Mouse (Mus musculus): ENCODE measurements at regions not wholly inside any gene's neighbourhood (a gene's known extent, or its start where the extent isn't known, plus 50 kb on each side); places are given as distances from the start of the nearest gene placed in this dataset.
"Not testable (repeated sequence)": the region's sequence is repeated elsewhere in the genome, so short reads cannot be mapped to it uniquely, and the experiment has no call there.

DNA sequence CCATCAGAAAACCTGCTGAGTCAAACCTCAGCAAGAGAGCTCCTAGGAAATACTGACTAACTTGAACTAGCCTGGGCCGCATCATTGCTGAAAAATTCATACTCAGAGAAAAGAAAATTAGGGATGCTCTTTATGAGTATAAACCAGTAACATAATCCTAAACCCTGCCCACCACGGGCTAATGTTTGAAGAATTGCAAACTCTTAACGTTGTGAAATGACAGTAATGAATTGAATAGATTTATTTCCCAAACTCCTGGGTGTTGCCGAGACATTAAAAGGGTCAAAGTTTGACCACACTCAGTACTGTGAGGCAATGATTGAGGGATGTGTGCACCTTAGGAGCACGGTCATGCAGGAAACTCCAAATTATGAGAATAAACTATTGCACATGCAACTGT, 125.3 kb downstream of the Gipc2 start:
- DNase-seq (ENCODE audit: low read depth, low spot score), result no peak

DNA sequence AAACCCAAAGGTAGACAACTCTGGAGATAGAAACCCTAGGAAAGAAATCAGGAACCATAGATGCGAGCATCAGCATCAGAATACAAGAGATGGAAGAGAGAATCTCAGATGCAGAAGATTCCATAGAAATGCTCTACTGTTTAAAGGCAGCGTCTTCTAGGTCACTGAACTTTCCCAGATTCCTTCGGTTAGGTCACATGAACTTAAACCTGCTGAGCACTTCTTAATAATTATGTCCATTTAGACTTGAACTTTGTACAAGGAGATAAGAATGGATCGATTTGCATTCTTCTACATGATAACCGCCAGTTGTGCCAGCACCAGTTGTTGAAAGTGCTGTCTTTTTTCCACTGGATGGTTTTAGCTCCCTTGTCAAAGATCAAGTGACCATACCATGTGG, 129.2 kb downstream of the Gipc2 start:
- DNase-seq (ENCODE audit: low read depth, low spot score), result not testable (repeated sequence)

DNA sequence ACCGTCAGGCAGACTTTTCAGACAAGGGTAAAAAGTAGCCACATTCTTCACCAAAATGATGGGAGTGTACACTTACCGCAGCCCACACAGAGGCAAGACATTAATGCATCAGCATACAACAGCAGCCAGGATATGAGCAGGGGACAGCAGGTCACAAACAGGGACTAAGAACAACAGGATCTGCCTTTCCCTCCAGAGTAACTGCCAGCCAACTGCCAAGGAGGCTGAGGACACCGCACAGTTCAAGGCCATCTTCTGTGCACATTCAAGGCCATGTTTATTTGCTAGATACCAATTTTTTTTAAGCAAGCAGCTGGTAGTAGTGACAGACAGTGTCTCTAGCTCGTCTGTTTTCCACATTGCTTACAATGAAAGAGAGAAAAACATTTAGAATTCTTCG, 130.6 kb downstream of the Gipc2 start:
- no peak for DNase-seq (ENCODE audit: low read depth, low spot score)

DNA sequence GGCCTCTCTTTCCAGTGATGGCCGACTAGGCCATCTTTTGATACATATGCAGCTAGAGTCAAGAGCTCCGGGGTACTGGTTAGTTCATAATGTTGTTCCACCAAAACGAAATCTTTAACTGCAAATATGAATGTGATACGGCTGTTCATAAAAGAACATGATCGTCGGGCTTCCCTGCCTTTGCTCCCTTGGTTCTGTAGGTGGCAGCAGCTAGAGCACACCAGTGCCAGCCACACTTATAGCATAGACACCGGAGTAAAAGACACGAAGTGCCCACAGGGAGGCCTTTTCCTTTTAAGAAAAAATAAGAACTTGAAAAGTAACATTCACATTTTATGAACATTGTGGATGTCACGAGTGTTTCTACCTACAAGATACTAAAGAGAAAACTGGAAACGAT, 131.3 kb downstream of the Gipc2 start:
- DNase-seq (ENCODE audit: low read depth, low spot score), result no peak

DNA sequence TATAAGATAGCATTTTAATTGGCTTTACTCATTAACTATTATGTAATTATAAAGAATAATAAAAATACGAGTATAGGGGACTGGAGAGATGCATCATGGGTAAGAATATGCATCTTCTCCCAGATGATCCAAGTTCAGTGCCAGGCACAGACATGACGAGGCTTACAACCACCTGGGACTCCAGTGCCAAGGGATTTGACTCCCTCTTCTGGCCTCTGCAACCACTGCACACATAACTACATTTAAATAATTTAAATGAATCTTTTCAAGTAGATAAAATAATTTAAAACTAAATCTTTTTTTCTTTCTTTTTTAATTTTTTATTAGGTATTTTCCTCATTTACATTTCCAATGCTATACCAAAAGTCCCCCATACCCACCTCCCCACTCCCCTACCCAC, 131.8 kb downstream of the Gipc2 start:
- no peak for DNase-seq (ENCODE audit: low read depth, low spot score)

GRCm38 (mm10) chr3:152032663-152033318, 133.2 kb downstream of the Gipc2 start:
- DNase-seq (ENCODE audit: low read depth, low spot score), result no peak

DNA sequence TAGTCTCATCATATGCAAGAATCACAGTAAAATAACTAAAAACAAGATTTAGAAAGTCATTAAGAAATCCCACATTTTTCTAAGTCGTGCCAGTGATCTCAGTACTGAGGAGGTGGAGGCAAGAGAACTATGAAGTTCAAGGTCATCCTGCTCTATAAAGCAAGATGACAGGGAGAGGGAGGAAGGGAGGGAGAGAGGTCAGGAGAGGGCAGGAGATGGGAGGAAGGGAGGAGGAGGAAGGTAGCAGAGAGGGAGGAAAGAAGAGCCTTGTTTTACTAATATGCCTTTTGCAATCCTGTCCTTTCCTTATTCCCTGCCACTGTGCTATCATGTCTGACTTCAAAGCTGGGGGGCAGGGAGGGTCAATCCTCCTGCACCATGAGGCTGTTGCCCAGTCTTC, 137.3 kb downstream of the Gipc2 start:
- DNase-seq (ENCODE audit: low read depth, low spot score), result no peak

- no peak for DNase-seq (ENCODE audit: low read depth, low spot score)
Measured at GRCm38 (mm10) chr3:152026034-152026433, 140.0 kb downstream of the Gipc2 start.

DNA sequence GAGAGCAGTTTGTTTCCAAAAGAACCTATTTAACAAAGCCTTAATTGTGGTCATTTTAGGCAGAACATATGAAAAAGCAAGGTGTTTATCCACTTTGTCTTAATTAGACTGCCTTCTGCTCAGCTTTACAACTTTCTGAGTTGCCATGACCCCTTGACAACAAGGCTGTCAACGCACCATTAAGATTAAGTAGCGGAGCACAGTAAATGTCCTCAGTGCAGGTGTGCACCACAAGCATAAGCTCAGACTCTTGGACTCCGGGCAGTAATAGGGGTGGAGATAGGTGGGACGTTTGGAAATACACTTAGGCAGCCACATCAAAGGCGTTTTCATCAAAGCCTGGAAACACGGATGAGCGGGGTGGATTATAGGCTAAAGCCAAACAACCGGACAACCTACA, 140.9 kb downstream of the Gipc2 start:
- DNase-seq (ENCODE audit: low read depth, low spot score), result no peak

GRCm38 (mm10) chr3:152006747-152007146, 159.3 kb downstream of the Gipc2 start:
- no peak for DNase-seq (ENCODE audit: low read depth, low spot score)

DNA sequence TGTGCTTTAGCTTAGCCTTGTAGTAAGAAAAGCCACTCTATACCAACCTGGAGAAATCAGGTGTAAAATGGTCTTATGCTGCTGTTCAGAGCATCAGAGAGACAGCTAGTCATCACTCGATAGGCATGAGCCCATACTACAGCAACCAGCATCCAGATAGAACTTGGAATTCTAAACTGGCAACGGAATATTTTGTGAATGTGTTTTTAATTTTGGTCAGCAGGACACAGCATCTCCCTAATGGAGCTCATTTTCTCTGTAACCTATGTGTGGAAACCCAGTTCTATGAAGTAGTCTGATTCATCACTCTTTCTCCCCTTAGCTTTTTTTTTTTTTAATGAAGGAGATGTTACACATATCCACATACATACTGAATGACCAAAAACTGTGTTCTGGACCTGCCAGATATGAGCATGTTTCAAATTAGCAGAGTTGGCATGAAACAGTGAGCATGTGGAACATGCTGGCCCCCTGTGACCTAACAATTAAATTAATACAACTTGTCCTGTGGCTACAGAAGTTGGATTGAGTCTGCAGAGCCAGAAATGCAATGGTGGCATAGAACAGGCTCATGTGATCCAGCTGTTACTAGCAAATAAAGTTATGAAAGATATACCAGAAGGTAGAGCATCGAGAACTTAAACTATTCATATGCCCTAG, 160.5 kb downstream of the Gipc2 start:
- no peak for DNase-seq (ENCODE audit: low read depth, low spot score)

GRCm38 (mm10) chr3:152004411-152004955, 161.5 kb downstream of the Gipc2 start:
- DNase-seq (ENCODE audit: low read depth, low spot score), result no peak

- no peak for DNase-seq (ENCODE audit: low read depth, low spot score)
Measured at GRCm38 (mm10) chr3:151997534-151998107, 160.2 kb upstream of the Ptgfr start.

GRCm38 (mm10) chr3:151997111-151997510, 159.7 kb upstream of the Ptgfr start:
- no peak for DNase-seq (ENCODE audit: low read depth, low spot score)

GRCm38 (mm10) chr3:151988221-151988620, 150.8 kb upstream of the Ptgfr start:
- no peak for DNase-seq (ENCODE audit: low read depth, low spot score)

- DNase-seq (ENCODE audit: low read depth, low spot score), result no peak
Measured at GRCm38 (mm10) chr3:151978136-151978535, 140.7 kb upstream of the Ptgfr start.

- DNase-seq (ENCODE audit: low read depth, low spot score), result no peak
Measured at GRCm38 (mm10) chr3:151977651-151978050, 140.2 kb upstream of the Ptgfr start.

- DNase-seq (ENCODE audit: low read depth, low spot score), result no peak
Measured at GRCm38 (mm10) chr3:151949865-151950264, 112.4 kb upstream of the Ptgfr start.

- no peak for DNase-seq (ENCODE audit: low read depth, low spot score)
Measured at GRCm38 (mm10) chr3:151948015-151948645, 110.7 kb upstream of the Ptgfr start.

GRCm38 (mm10) chr3:151945916-151946315, 108.5 kb upstream of the Ptgfr start:
- no peak for DNase-seq (ENCODE audit: low read depth, low spot score)

- no peak for DNase-seq (ENCODE audit: low read depth, low spot score)
Measured at GRCm38 (mm10) chr3:151943542-151943941, 106.1 kb upstream of the Ptgfr start.

- DNase-seq (ENCODE audit: low read depth, low spot score), result no peak
Measured at GRCm38 (mm10) chr3:151938472-151939029, 101.1 kb upstream of the Ptgfr start.

Data from retina, adult 2 months (tissue).